Mouse (Mus musculus) adrenal gland, postnatal 14 days (tissue): ENCODE data around the gene Cd163. TPM values are rescaled to one million over a fixed set of nuclear protein-coding genes. Genes with fewer than 3 reads are reported as not detected.

Source experiments
- DNase-seq: peaks from one replicate; pipeline ENCODE4 v3.0.0; 2021; ENCODE audit warnings: mixed read lengths
- total RNA-seq: library from RNA; stranded (reverse); gene quantifications from 2 replicates; pipeline ENCODE4 v1.2.3, GENCODE M21; 2021

Cd163 gene
- total RNA-seq, 1 experiment from 2014 or later: 13.1 TPM

GRCm38 (mm10) chr6:124360549-124360948 lies 56.1 kb downstream of the Cd163 start:
- DNase-seq: no peak

GRCm38 (mm10) chr6:124364328-124364727 lies 59.9 kb downstream of the Cd163 start:
- no peak for DNase-seq

- DNase-seq: no peak
Measured at GRCm38 (mm10) chr6:124373584-124374206, 69.2 kb downstream of the Cd163 start.

- DNase-seq: no peak
Measured at GRCm38 (mm10) chr6:124374683-124375082, 70.2 kb downstream of the Cd163 start.

GRCm38 (mm10) chr6:124375435-124375884 lies 71.0 kb downstream of the Cd163 start:
- DNase-seq: peak; percentile 25

GRCm38 (mm10) chr6:124376311-124376710 lies 71.9 kb downstream of the Cd163 start:
- no peak for DNase-seq

- DNase-seq: no peak
Measured at GRCm38 (mm10) chr6:124377494-124378255, 73.2 kb downstream of the Cd163 start.

- DNase-seq: peak; percentile 68
Measured at GRCm38 (mm10) chr6:124379331-124379730, 74.9 kb downstream of the Cd163 start.

Other genes starting within 250 kb of the Cd163 start
- not detected in 2 replicates for gene Vmn2r27, start 72.8 kb upstream of the Cd163 start, total RNA-seq
- 99.4 and 106 TPM in 2 replicates for gene Pex5, start 110.4 kb downstream of the Cd163 start, total RNA-seq
- 87.3 and 118 TPM in 2 replicates for gene Clstn3, start 160.1 kb downstream of the Cd163 start, total RNA-seq
- 9.2 and 17.6 TPM in 2 replicates for gene C1rl, start 188.5 kb downstream of the Cd163 start, total RNA-seq
- gene C1ra, start 207.7 kb downstream of the Cd163 start, total RNA-seq: 34.4 and 39.6 TPM in 2 replicates
- 51.8 and 66.5 TPM in 2 replicates for gene C1s1, start 237.7 kb downstream of the Cd163 start, total RNA-seq